Mouse (Mus musculus) liver, embryonic 14.5 days (tissue): ENCODE data around the gene Med26. TPM values are rescaled to one million over a fixed set of nuclear protein-coding genes. Genes with fewer than 3 reads are reported as not detected.
A peak's percentile ranks its signal among the peaks of the same experiment; 100 is the strongest.

ENCODE experiments used
- ATAC-seq: fragments of 200-750 bp; cut with Nextera tagmentation; 2 replicates; pipeline ENCODE4 v1.8.0; 2017; ENCODE audit warnings: moderate number of reproducible peaks, mild to moderate bottlenecking, moderate library complexity; ENCODE audit not compliant: insufficient read depth
- DNase-seq, 3 experiments: peaks; one replicate each; pipeline ENCODE4 v3.0.0-alpha.2; 2012 to 2013; ENCODE audit warnings: low read depth in 3 of 3, low spot score in 3 of 3
- H3K27ac ChIP-seq: fragments of 300-500 bp; sonication (generic); 2 replicates; pipeline ENCODE4 v1.5.1; 2014; ENCODE audit warnings: moderate library complexity, mild to moderate bottlenecking, control low read depth, inconsistent platforms
- H3K27me3 ChIP-seq: fragments of 300-500 bp; sonication (generic); 2 replicates; pipeline ENCODE4 v1.6.1; 2014; ENCODE audit warnings: mild to moderate bottlenecking, low read length, moderate library complexity; ENCODE audit not compliant: control insufficient read depth, insufficient read depth
- H3K36me3 ChIP-seq: fragments of 300-500 bp; sonication (generic); replicated peaks from 2 replicates; pipeline ENCODE4 v1.6.1; 2014; ENCODE audit warnings: low read depth; ENCODE audit not compliant: control insufficient read depth, insufficient read depth
- H3K4me1 ChIP-seq, 2 experiments: fragments of 200-500 bp in 1 of 2; fragments of 300-500 bp in 1 of 2; sonication (generic) in 1 of 2; replicated peaks; 2 replicates each; pipeline ENCODE4 v1.6.1; 2012 to 2014; ENCODE audit warnings: antibody characterized with exemption in 1 of 2, inconsistent platforms in 1 of 2, low read length in 1 of 2; ENCODE audit not compliant: control insufficient read depth in 2 of 2, insufficient read depth in 2 of 2
- H3K4me2 ChIP-seq: fragments of 300-500 bp; sonication (generic); 2 replicates; pipeline ENCODE4 v1.6.1; 2014; ENCODE audit warnings: low read depth, mild to moderate bottlenecking, control low read depth, moderate library complexity
- H3K4me3 ChIP-seq, 2 experiments: fragments of 200-500 bp in 1 of 2; fragments of 300-500 bp in 1 of 2; sonication (generic) in 1 of 2; 2 replicates each; pipeline ENCODE4 v1.5.1; 2012 to 2014; ENCODE audit warnings: low read depth in 2 of 2, low read length in 2 of 2, mild to moderate bottlenecking in 2 of 2, control low read depth in 1 of 2, inconsistent platforms in 1 of 2, moderate library complexity in 1 of 2; ENCODE audit not compliant: insufficient read depth in 1 of 2
- H3K9ac ChIP-seq: fragments of 300-500 bp; sonication (generic); replicated peaks from 2 replicates; pipeline ENCODE4 v1.6.1; 2014; ENCODE audit warnings: mild to moderate bottlenecking, control low read depth, moderate library complexity
- H3K9me3 ChIP-seq: fragments of 300-500 bp; sonication (generic); 2 replicates; pipeline ENCODE4 v1.6.1; 2016; ENCODE audit warnings: low read length, mixed read lengths; ENCODE audit not compliant: control insufficient read depth
- CTCF ChIP-seq: IDR thresholded peaks from 2 replicates; pipeline ENCODE4 v1.5.1; 2016; ENCODE audit warnings: antibody characterized with exemption, low read depth, control low read depth
- EP300 ChIP-seq: IDR thresholded peaks from 2 replicates; pipeline ENCODE4 v1.6.1; 2016; ENCODE audit warnings: antibody characterized with exemption, low read depth
- WGBS: fragments of 180-500 bp; shearing (Covaris S2); extraction: QIAGEN DNeasy Blood & Tissue Kit; methylation state at CpG from one replicate; pipeline ENCODE4 v1.1.7; 2014; ENCODE audit not compliant: insufficient replicate concordance; 5-methylcytosine and 5-hydroxymethylcytosine counted together
- polyA plus RNA-seq, 2 experiments: library from polyadenylated mRNA; depleted of rRNA in 1 of 2; stranded (reverse) in 1 of 2; unstranded in 1 of 2; fragments of >200 nt; fragmentation: Nextera tagmentation in 1 of 2; extraction: Ambion mirVana in 1 of 2; gene quantifications; 2 replicates each; pipeline versions ENCODE4 v1.2.1 to v1.2.3; 2012 to 2014

Gene Med26
- polyA plus RNA-seq, 2 experiments: 4.6 to 6.2 TPM

DNA sequence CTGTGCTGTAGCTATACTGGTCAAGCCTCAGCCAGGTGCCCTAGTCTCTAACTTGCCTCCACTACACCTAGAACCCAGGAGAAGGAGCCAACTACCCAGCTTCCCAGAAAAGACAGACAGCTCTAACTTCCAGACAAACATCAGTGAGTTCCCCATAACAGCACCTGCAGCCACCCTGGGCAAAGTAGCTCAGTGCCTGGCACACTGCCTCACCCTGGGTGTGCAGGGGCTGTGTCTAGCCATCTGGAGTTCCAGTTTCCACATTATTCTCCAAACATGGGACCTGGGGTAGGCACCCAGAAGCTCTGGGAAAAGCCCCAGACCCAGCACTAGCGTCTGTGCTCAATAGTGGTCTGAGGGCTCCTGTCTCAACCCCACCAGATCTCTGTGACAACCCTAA lies 40.6 kb downstream of the Med26 start:
- Histone ChIP-seq H3K4me3 (no peak overlapping the region), H3K4me2 (no peak overlapping the region), H3K36me3 (no peaks in the 10 kb centered on the region), H3K27me3 (no peaks in the 10 kb centered on the region), H3K4me1 (peaks cover 18 to 27% of the 10 kb centered on the region in 2 experiments), H3K9me3 (no peaks in the 10 kb centered on the region), H3K9ac (no peak overlapping the region), H3K27ac (no peak overlapping the region)
- WGBS: 69% methylated on average over 1 of the region's 1 CpGs
- TF ChIP-seq EP300 (no peak), CTCF (no peak)
- ATAC-seq (no peak), DNase-seq (no peak)

GRCm38 (mm10) chr8:72504637-72505314 lies 43.3 kb downstream of the Med26 start:
- no peak overlapping the region; the same call in 1 of the 2 replicates for H3K4me2 ChIP-seq
- H3K27ac ChIP-seq: no peak overlapping the region
- H3K4me1 ChIP-seq: peaks cover 18 to 27% of the 10 kb centered on the region in 2 experiments
- peak overlapping the region; percentile 13; the same call in 1 of the 2 replicates for H3K9ac ChIP-seq
- DNase-seq: no peak
- no peaks in the 10 kb centered on the region for H3K27me3 ChIP-seq
- H3K4me3 ChIP-seq: no peak overlapping the region
- no peaks in the 10 kb centered on the region for H3K9me3 ChIP-seq
- no peaks in the 10 kb centered on the region; the same call in 1 of the 2 replicates for H3K36me3 ChIP-seq
- TF ChIP-seq CTCF (peak; percentile 27; the same call in 1 of the 2 replicates), EP300 (no peak)
- ATAC-seq: 0 out of 2 replicates have a peak, but pooled peaks have one; percentile 29

- peaks cover 18 to 27% of the 10 kb centered on the region in 2 experiments for H3K4me1 ChIP-seq
These were observed 43.9 kb downstream of the Med26 start for GRCm38 (mm10) chr8:72504137-72504536.

GRCm38 (mm10) chr8:72500521-72500931 lies 47.5 kb downstream of the Med26 start:
- Histone ChIP-seq H3K4me2 (no peak overlapping the region), H3K27ac (no peak overlapping the region), H3K36me3 (peaks cover 14% of the 10 kb centered on the region), H3K9ac (no peak overlapping the region), H3K9me3 (no peaks in the 10 kb centered on the region), H3K4me1 (peaks cover 11 to 22% of the 10 kb centered on the region in 2 experiments), H3K4me3 (no peak overlapping the region), H3K27me3 (no peaks in the 10 kb centered on the region)
- DNase-seq: no peak
- TF ChIP-seq CTCF: no peak
- TF ChIP-seq EP300: no peak
- 70% methylated on average over 1 of the region's 1 CpGs for WGBS
- no peak for ATAC-seq

More at GRCm38 (mm10) chr8:72504137-72504536, 43.9 kb downstream of the Med26 start:
- Histone ChIP-seq H3K4me3 (no peak overlapping the region), H3K9me3 (no peaks in the 10 kb centered on the region), H3K36me3 (no peaks in the 10 kb centered on the region; the same call in 1 of the 2 replicates), H3K4me2 (no peak overlapping the region), H3K27ac (no peak overlapping the region), H3K9ac (no peak overlapping the region), H3K27me3 (no peaks in the 10 kb centered on the region)
- TF ChIP-seq EP300: no peak
- TF ChIP-seq CTCF: no peak
- DNase-seq: no peak
- no peak for ATAC-seq

DNA sequence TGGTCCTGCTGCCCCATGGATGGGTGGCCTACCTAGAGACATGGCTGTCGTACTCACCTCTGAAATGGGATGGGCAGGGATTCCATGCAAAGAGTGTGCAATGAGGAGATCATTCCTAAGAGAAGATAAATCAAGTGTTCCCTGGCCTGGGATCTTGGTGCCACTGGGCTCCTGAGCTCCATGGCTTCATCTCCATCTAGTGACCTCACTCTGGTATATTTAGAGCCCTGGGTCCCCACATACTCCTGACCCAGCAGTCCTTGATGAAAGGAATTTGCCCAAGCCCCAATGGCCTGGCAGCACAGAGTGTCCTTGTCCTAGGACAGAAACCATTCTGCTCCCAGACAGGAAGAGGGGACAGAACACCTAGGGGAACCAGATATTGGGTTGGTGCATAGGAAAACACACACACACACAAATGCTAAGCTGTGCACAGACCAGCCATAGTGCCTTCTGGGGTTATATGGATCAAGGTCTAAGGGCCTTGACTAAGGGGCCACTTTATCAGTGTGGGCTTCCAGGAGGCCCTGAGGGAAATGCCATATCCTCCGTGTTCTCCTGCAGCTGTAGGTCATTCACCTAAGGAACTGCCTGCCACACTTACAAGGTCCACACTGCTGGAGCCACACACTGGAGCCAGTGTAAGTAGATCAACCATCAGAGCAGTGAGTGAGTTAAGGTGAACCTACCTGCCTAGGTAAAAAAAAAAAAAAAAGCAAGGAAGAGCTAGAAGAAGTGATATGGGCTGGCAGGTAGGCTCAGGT lies 48.4 kb downstream of the Med26 start:
- Histone ChIP-seq H3K27me3 (no peaks in the 10 kb centered on the region), H3K36me3 (peaks cover 15% of the 10 kb centered on the region), H3K9ac (no peak overlapping the region), H3K4me3 (no peak overlapping the region), H3K9me3 (no peaks in the 10 kb centered on the region), H3K4me1 (peaks cover 5 to 15% of the 10 kb centered on the region in 2 experiments), H3K27ac (no peak overlapping the region), H3K4me2 (no peak overlapping the region)
- no peak for DNase-seq
- TF ChIP-seq EP300: no peak
- TF ChIP-seq CTCF: no peak
- no peak for ATAC-seq
- 74% methylated on average over 2 of the region's 2 CpGs for WGBS
